Mouse (Mus musculus): ENCODE measurements at regions not wholly inside any gene's neighbourhood (a gene's known extent, or its start where the extent isn't known, plus 50 kb on each side); places are given as distances from the start of the nearest gene placed in this dataset.

GRCm38 (mm10) chr17:83136267-83136666 lies 78.8 kb upstream of the Pkdcc start:
- DNase-seq (ENCODE audit: low spot score), result no peak

GRCm38 (mm10) chr17:83137720-83138119 lies 77.4 kb upstream of the Pkdcc start:
- no peak for DNase-seq (ENCODE audit: low spot score)

GRCm38 (mm10) chr17:83138493-83139417 lies 76.3 kb upstream of the Pkdcc start:
- peak; percentile 39 for DNase-seq (ENCODE audit: low spot score)

GRCm38 (mm10) chr17:83148371-83148929 lies 66.6 kb upstream of the Pkdcc start:
- DNase-seq (ENCODE audit: low spot score), result peak; percentile 82

- DNase-seq (ENCODE audit: low spot score), result no peak
These were observed 65.8 kb upstream of the Pkdcc start for GRCm38 (mm10) chr17:83149336-83149735.

GRCm38 (mm10) chr17:83155106-83155505 lies 60.0 kb upstream of the Pkdcc start:
- DNase-seq (ENCODE audit: low spot score), result peak; percentile 21

GRCm38 (mm10) chr17:83156682-83157081 lies 58.4 kb upstream of the Pkdcc start:
- no peak for DNase-seq (ENCODE audit: low spot score)

GRCm38 (mm10) chr17:83158053-83158452 lies 57.0 kb upstream of the Pkdcc start:
- DNase-seq (ENCODE audit: low spot score), result no peak

GRCm38 (mm10) chr17:83158652-83159051 lies 56.4 kb upstream of the Pkdcc start:
- no peak for DNase-seq (ENCODE audit: low spot score)

GRCm38 (mm10) chr17:83159634-83160033 lies 55.5 kb upstream of the Pkdcc start:
- no peak for DNase-seq (ENCODE audit: low spot score)

GRCm38 (mm10) chr17:83160296-83160695 lies 54.8 kb upstream of the Pkdcc start:
- DNase-seq (ENCODE audit: low spot score), result no peak

- DNase-seq (ENCODE audit: low spot score), result no peak
These were observed 53.4 kb upstream of the Pkdcc start for GRCm38 (mm10) chr17:83161731-83162130.

- DNase-seq (ENCODE audit: low spot score), result peak; percentile 35
These were observed 51.0 kb upstream of the Pkdcc start for GRCm38 (mm10) chr17:83163952-83164560.

- DNase-seq (ENCODE audit: low spot score), result no peak
These were observed 50.4 kb upstream of the Pkdcc start for GRCm38 (mm10) chr17:83164728-83165127.

GRCm38 (mm10) chr17:83165140-83165539 lies 50.0 kb upstream of the Pkdcc start:
- no peak for DNase-seq (ENCODE audit: low spot score)

All from adipocyte (in vitro differentiated cells).